Comparison of ENCODE assay signal across 28 mouse cellular contexts in the genomic region with DNA sequence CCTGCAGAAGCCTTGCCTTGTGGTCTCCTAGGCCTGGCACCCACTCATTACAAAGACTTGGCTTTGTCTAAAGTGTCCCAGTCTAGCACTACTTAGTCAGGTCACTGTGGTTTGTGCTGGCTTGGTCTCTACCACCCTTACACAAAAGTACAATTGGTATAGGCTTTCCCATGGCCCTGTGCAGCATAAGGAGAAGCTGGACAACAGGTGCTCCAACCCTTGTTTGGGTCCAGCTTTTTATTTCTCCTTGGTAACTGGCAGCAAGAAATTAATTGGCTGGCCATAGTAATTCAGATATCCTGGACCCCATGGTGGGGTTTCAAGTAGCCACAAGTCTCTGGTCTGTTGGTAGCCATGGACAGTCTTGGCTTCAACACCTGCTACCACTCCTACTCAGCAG. TPM values are rescaled to one million over a fixed set of nuclear protein-coding genes. Genes with fewer than 3 reads are reported as not detected.
DNase-seq lines count a peak whose midpoint lies in the region; ATAC-seq and TF ChIP-seq lines count a peak whose summit lies in the region.
"Had no signal": no experiment of that assay in that cellular context is flagged by ENCODE, and none has a peak within 500 bp of the region (broad histone marks: within the 10 kb centered on the region; RNA-seq: fewer than 3 reads in every experiment).

No protein-coding gene starts in this region.

- H3K9ac ChIP-seq in heart, embryonic 15.5 days: no peak overlapping the region
- H3K9ac ChIP-seq: embryonic facial prominence, embryonic 13.5 days; forebrain, embryonic 15.5 days; hindbrain, embryonic 15.5 days; lung, embryonic 14.5 days; neural tube, embryonic 13.5 days; stomach, embryonic 15.5 days had no signal

- H3K4me1 ChIP-seq in heart, embryonic 15.5 days (replicated peaks): peaks cover 46% of the 10 kb centered on the region

- no peak overlapping the region for H3K4me3 ChIP-seq in heart, embryonic 15.5 days
- H3K4me3 ChIP-seq in myocyte: no peak overlapping the region
- H3K4me3 ChIP-seq: embryonic facial prominence, embryonic 13.5 days; forebrain, embryonic 10.5 days; forebrain, embryonic 15.5 days; hindbrain, embryonic 10.5 days; hindbrain, embryonic 15.5 days; neural tube, embryonic 13.5 days; stomach, embryonic 15.5 days had no signal

- ATAC-seq in heart, embryonic 15.5 days (replicated peaks; ENCODE audit: insufficient number of reproducible peaks, insufficient read depth, low FRiP score, low read depth): no peak
- no peak for ATAC-seq in megakaryocyte, adult 5-6 weeks (ENCODE audit: poor library complexity, severe bottlenecking)
- ATAC-seq: forebrain, embryonic 15.5 days; midbrain, embryonic 16.5 days; Patski had no signal

- H3K9me3 ChIP-seq in heart, embryonic 15.5 days (replicated peaks): no peaks in the 10 kb centered on the region
- H3K9me3 ChIP-seq: embryonic facial prominence, embryonic 13.5 days; forebrain, embryonic 10.5 days; forebrain, embryonic 15.5 days; G1E; hindbrain, embryonic 10.5 days; hindbrain, embryonic 15.5 days; neural tube, embryonic 13.5 days; stomach, embryonic 15.5 days had no signal

- H3K36me3 ChIP-seq in heart, embryonic 15.5 days: peaks cover 49% of the 10 kb centered on the region
- peaks cover 39% of the 10 kb centered on the region for H3K36me3 ChIP-seq in myocyte (ENCODE audit: control insufficient read depth, insufficient read depth)

- no peak overlapping the region for H3K4me2 ChIP-seq in heart, embryonic 15.5 days
- no peak overlapping the region for H3K4me2 ChIP-seq in myocyte (ENCODE audit: low read depth)
- H3K4me2 ChIP-seq: embryonic facial prominence, embryonic 13.5 days; forebrain, embryonic 15.5 days; hindbrain, embryonic 15.5 days; lung, embryonic 14.5 days; midbrain, embryonic 11.5 days; neural tube, embryonic 13.5 days; stomach, embryonic 15.5 days had no signal

- no peak overlapping the region for H3ac ChIP-seq in myocyte (ENCODE audit: control insufficient read depth, insufficient read length)

- peak; percentile 31 for DNase-seq in cerebellum, adult 9-11 months
- DNase-seq in cerebellum, postnatal 25 days: no peak
- no peak for DNase-seq in heart, postnatal 4 days
- peak; percentile 1 for DNase-seq in ovary, postnatal 36 days (ENCODE audit: low spot score)
- no peak for DNase-seq in ovary, adult 18-20 months (ENCODE audit: low spot score)
- DNase-seq: adrenal gland, postnatal 10 days; kidney, adult 18-20 months; kidney, postnatal 36 days; layer of hippocampus, postnatal 36 days; left cerebral cortex, postnatal 4 days; lung, embryonic 14.5 days; lung, postnatal 14 days; retina, postnatal 1 day; right cerebral cortex, postnatal 25 days had no signal

- H3K27me3 ChIP-seq in heart, embryonic 15.5 days: no peaks in the 10 kb centered on the region
- no peaks in the 10 kb centered on the region for H3K27me3 ChIP-seq in myocyte (ENCODE audit: control insufficient read depth, insufficient read depth, insufficient read length)
- H3K27me3 ChIP-seq: embryonic facial prominence, embryonic 13.5 days; forebrain, embryonic 15.5 days; hindbrain, embryonic 15.5 days; neural tube, embryonic 13.5 days; Patski; stomach, embryonic 15.5 days had no signal

- TF ChIP-seq POLR2A in myocyte (IDR thresholded peaks at IDR 0.05; ENCODE audit: insufficient read length, low read depth): no peak

- H3K27ac ChIP-seq in heart, embryonic 15.5 days: peak overlapping the region; percentile 72
- H3K27ac ChIP-seq: embryonic facial prominence, embryonic 13.5 days; forebrain, embryonic 10.5 days; hindbrain, embryonic 10.5 days; hindbrain, embryonic 15.5 days; stomach, embryonic 15.5 days had no signal

- no peaks in the 10 kb centered on the region for H3K79me2 ChIP-seq in myocyte (ENCODE audit: control insufficient read depth, insufficient read depth)

TF ChIP-seq in myocyte, 11 proteins besides CTCF, POLR2A, EP300 and RAD21:
- no peak for TF ChIP-seq REST (IDR thresholded peaks at IDR 0.05; ENCODE audit: insufficient read depth, insufficient read length)
- no peak for TF ChIP-seq TCF3 (IDR thresholded peaks at IDR 0.05; ENCODE audit: insufficient read length, low read depth)
- peak in 2 of 3 experiments; percentile 42 to 57 for TF ChIP-seq MYOD1 (IDR thresholded peaks at IDR 0.05; ENCODE audit: control insufficient read depth in 1 of 3, insufficient read length in 2 of 3, low read depth in 2 of 3)

RNA-seq across cellular contexts. Expression of a gene that starts 1.8 kb away (rescaled TPM):
- polyA plus RNA-seq in heart, embryonic 15.5 days (2015; fragmentation: Nextera tagmentation; extraction: Ambion mirVana): 9.7 and 14.5 TPM in 2 replicates
- 1 to 10 TPM; 8.1 to 8.2 TPM for total RNA-seq in heart, postnatal 4 days (2021)
- polyA plus RNA-seq in myocyte (2012; fragmentation: generic; extraction: Trizol): 5.9 TPM
- total RNA-seq in megakaryocyte, adult 5-6 weeks (2015): 13.9 and 19.3 TPM in 2 replicates
- 11.5 and 14.8 TPM in 2 replicates for total RNA-seq in megakaryocyte, adult 5-6 weeks (2017)

RNA-seq across cellular contexts. Expression of a gene that starts 19.7 kb away (rescaled TPM):
- 0.06 and 0.22 TPM in 2 replicates for polyA plus RNA-seq in heart, embryonic 15.5 days (2015; fragmentation: Nextera tagmentation; extraction: Ambion mirVana)
- under 1 TPM; 0.07 TPM for total RNA-seq in heart, postnatal 4 days (2021)
- polyA plus RNA-seq in myocyte (2012; fragmentation: generic; extraction: Trizol): 0.65 TPM
- total RNA-seq in megakaryocyte, adult 5-6 weeks (2015): 3.9 and 5.7 TPM in 2 replicates
- total RNA-seq in megakaryocyte, adult 5-6 weeks (2017): 2.4 and 3.3 TPM in 2 replicates
- polyA plus RNA-seq: G1E had no signal

RNA-seq across cellular contexts. Expression of a gene that starts 22.8 kb away (rescaled TPM):
- 28.8 and 36.3 TPM in 2 replicates for polyA plus RNA-seq in heart, embryonic 15.5 days (2015; fragmentation: Nextera tagmentation; extraction: Ambion mirVana)
- 10 to 100 TPM; 43.7 to 48.5 TPM for total RNA-seq in heart, postnatal 4 days (2021)
- 45.5 TPM for polyA plus RNA-seq in myocyte (2012; fragmentation: generic; extraction: Trizol)
- 10.6 and 15.8 TPM in 2 replicates for total RNA-seq in megakaryocyte, adult 5-6 weeks (2015)
- 30.6 and 35.4 TPM in 2 replicates for total RNA-seq in megakaryocyte, adult 5-6 weeks (2017)

RNA-seq across cellular contexts. Expression of a gene that starts 46.7 kb away (rescaled TPM):
- 5.5 and 6.9 TPM in 2 replicates for polyA plus RNA-seq in heart, embryonic 15.5 days (2015; fragmentation: Nextera tagmentation; extraction: Ambion mirVana)
- 10 to 100 TPM in 1 of 2 experiments, 1 to 10 TPM in 1; 8.4 to 10.1 TPM for total RNA-seq in heart, postnatal 4 days (2021)
- polyA plus RNA-seq in myocyte (2012; fragmentation: generic; extraction: Trizol): 18.8 TPM
- total RNA-seq in megakaryocyte, adult 5-6 weeks (2015): 10.0 and 14.2 TPM in 2 replicates
- 2.7 and 4.5 TPM in 2 replicates for total RNA-seq in megakaryocyte, adult 5-6 weeks (2017)

Comparison
In these comparisons a context has a peak if more than half of its experiments do, and no peak if none do; other contexts are left out.
1. DNase-seq: peak in cerebellum, adult 9-11 months (single experiment) and ovary, postnatal 36 days (single experiment); none in cerebellum, postnatal 25 days (0 of 2), heart, postnatal 4 days (single experiment) and ovary, adult 18-20 months (single experiment).